Comparison of ENCODE assay signal across 11 mouse cellular contexts in genomic region chr17:26570651-26571118, GRCm38 (mm10). TPM values are rescaled to one million over a fixed set of nuclear protein-coding genes. Genes with fewer than 3 reads are reported as not detected.
DNase-seq lines count a peak whose midpoint lies in the region; ATAC-seq and TF ChIP-seq lines count a peak whose summit lies in the region.
"Had no signal": no experiment of that assay in that cellular context is flagged by ENCODE, and none has a peak within 500 bp of the region (broad histone marks: within the 10 kb centered on the region; RNA-seq: fewer than 3 reads in every experiment).

No protein-coding gene starts in this region.

- no peak for TF ChIP-seq CTCF in lung, postnatal 0 days (IDR thresholded peaks at IDR 0.05)

- H3K9ac ChIP-seq in lung, postnatal 0 days (replicated peaks; ENCODE audit: low read depth): no peak overlapping the region
- H3K9ac ChIP-seq in liver, embryonic 11.5 days (ENCODE audit: low read depth, low read length): 0 out of 2 replicates have a peak overlapping the region, but pooled peaks have one; percentile 8
- H3K9ac ChIP-seq: limb, embryonic 12.5 days had no signal

- 0 out of 2 replicates have a peak overlapping the region, but pooled peaks have one; percentile 3 for H3K27ac ChIP-seq in lung, postnatal 0 days (ENCODE audit: low read length)
- no peak overlapping the region for H3K27ac ChIP-seq in liver, embryonic 11.5 days (ENCODE audit: low read depth, low read length)
- H3K27ac ChIP-seq: limb, embryonic 12.5 days had no signal

- H3K4me2 ChIP-seq in lung, postnatal 0 days (replicated peaks; ENCODE audit: low read depth, low read length): no peak overlapping the region
- peak overlapping the region; percentile 14; the same call in 1 of the 2 replicates for H3K4me2 ChIP-seq in liver, embryonic 11.5 days
- H3K4me2 ChIP-seq: limb, embryonic 12.5 days had no signal

- DNase-seq in adrenal gland, postnatal 10 days: peak; percentile 34
- no peak for DNase-seq in adrenal gland, postnatal 25 days
- no peak for DNase-seq in lung, postnatal 0 days (ENCODE audit: low spot score)
- DNase-seq in lung, postnatal 10 days: no peak
- DNase-seq in liver, embryonic 11.5 days (ENCODE audit: low spot score): no peak
- no peak for DNase-seq in frontal cortex, postnatal 14 days (ENCODE audit: low spot score in 2 of 2)
- no peak for DNase-seq in layer of hippocampus, postnatal 10 days (ENCODE audit: low spot score in 2 of 2)
- DNase-seq: gastrocnemius, postnatal 25 days; midbrain, embryonic 14.5 days had no signal

- no peak overlapping the region for H3K4me3 ChIP-seq in lung, postnatal 0 days (ENCODE audit: low read depth, low read length)
- H3K4me3 ChIP-seq in liver, embryonic 11.5 days (ENCODE audit: low read depth, low read length): no peak overlapping the region
- H3K4me3 ChIP-seq: limb, embryonic 12.5 days had no signal

- ATAC-seq in lung, postnatal 0 days: peak; percentile 35
- peak; percentile 75 for ATAC-seq in liver, embryonic 11.5 days (replicated peaks; ENCODE audit: low FRiP score)
- ATAC-seq in neutrophil, adult 5-6 weeks (ENCODE audit: extremely low read depth, insufficient number of reproducible peaks, low FRiP score, poor library complexity, severe bottlenecking): peak; percentile 18; the same call in 1 of the 2 replicates

- H3K27me3 ChIP-seq in lung, postnatal 0 days (replicated peaks; ENCODE audit: insufficient read depth, low read length): no peaks in the 10 kb centered on the region
- H3K27me3 ChIP-seq in liver, embryonic 11.5 days (replicated peaks; ENCODE audit: control insufficient read depth, insufficient read depth, low read length): no peaks in the 10 kb centered on the region
- H3K27me3 ChIP-seq: limb, embryonic 12.5 days had no signal

- 75% methylated on average over 11 of the region's 11 CpGs for WGBS in lung, postnatal 0 days
- WGBS in liver, embryonic 11.5 days: 61% methylated on average over 11 of the region's 11 CpGs

- TF ChIP-seq EP300 in lung, postnatal 0 days (IDR thresholded peaks at IDR 0.05): no peak

- no peaks in the 10 kb centered on the region for H3K9me3 ChIP-seq in lung, postnatal 0 days (ENCODE audit: low read length)
- no peaks in the 10 kb centered on the region for H3K9me3 ChIP-seq in liver, embryonic 11.5 days (ENCODE audit: control insufficient read depth, low read length)

- H3K36me3 ChIP-seq in lung, postnatal 0 days (ENCODE audit: insufficient read depth, low read length): no peaks in the 10 kb centered on the region
- H3K36me3 ChIP-seq in liver, embryonic 11.5 days (ENCODE audit: control insufficient read depth, insufficient read depth, low read length): peaks cover 20% of the 10 kb centered on the region

- 0 out of 2 replicates have a peak, but pooled peaks cover 3% of the 10 kb centered on the region for H3K4me1 ChIP-seq in lung, postnatal 0 days (ENCODE audit: insufficient read depth, low read depth, low read length)
- peaks cover 29% of the 10 kb centered on the region for H3K4me1 ChIP-seq in liver, embryonic 11.5 days (replicated peaks; ENCODE audit: control insufficient read depth, insufficient read depth, low read length)

RNA-seq across cellular contexts. Expression of gene Dusp1, which starts 8.8 kb away (rescaled TPM):
- 10 to 100 TPM; 40.3 to 89.1 TPM for total RNA-seq in adrenal gland, postnatal 10 days (2021)
- 30.8 and 37.8 TPM in 2 replicates for total RNA-seq in adrenal gland, postnatal 25 days (2021)
- 68.4 and 79.3 TPM in 2 replicates for polyA plus RNA-seq in lung, postnatal 0 days (2015; fragmentation: Nextera tagmentation; extraction: Ambion mirVana)
- polyA plus RNA-seq in liver, embryonic 11.5 days (2014; fragmentation: Nextera tagmentation; extraction: Ambion mirVana): 18.6 and 22.7 TPM in 2 replicates
- 1,076 and 1,086 TPM in 2 replicates for total RNA-seq in neutrophil, adult 5-6 weeks (2017)
- 10 to 100 TPM; 15.3 to 16.1 TPM for total RNA-seq in layer of hippocampus, postnatal 10 days (2021)

RNA-seq across cellular contexts. Expression of gene Ergic1, which starts 9.4 kb away (rescaled TPM):
- 100 to 1,000 TPM; 137 to 143 TPM for total RNA-seq in adrenal gland, postnatal 10 days (2021)
- 138 and 168 TPM in 2 replicates for total RNA-seq in adrenal gland, postnatal 25 days (2021)
- 47.9 and 50.6 TPM in 2 replicates for polyA plus RNA-seq in lung, postnatal 0 days (2015; fragmentation: Nextera tagmentation; extraction: Ambion mirVana)
- polyA plus RNA-seq in liver, embryonic 11.5 days (2014; fragmentation: Nextera tagmentation; extraction: Ambion mirVana): 89.5 and 96.1 TPM in 2 replicates
- total RNA-seq in neutrophil, adult 5-6 weeks (2017): 22.7 and 26.3 TPM in 2 replicates
- total RNA-seq in layer of hippocampus, postnatal 10 days (2021): 100 to 1,000 TPM; 128 to 155 TPM

Comparison
In these comparisons a context has a peak if more than half of its experiments do, and no peak if none do; other contexts are left out.
1. ATAC-seq: peak in every context shown above with its lines; median percentile 75 in liver, embryonic 11.5 days; 35 in lung, postnatal 0 days; 18 in neutrophil, adult 5-6 weeks.
2. RNA of gene Dusp1, which starts 8.8 kb away (total RNA-seq): 1,076 to 1,086 TPM in neutrophil, adult 5-6 weeks; 40.3 to 89.1 TPM in adrenal gland, postnatal 10 days, 30.8 to 37.8 TPM in adrenal gland, postnatal 25 days and 15.3 to 16.1 TPM in layer of hippocampus, postnatal 10 days; every median in the first group is over 10 times any median in the second.